Mouse (Mus musculus): ENCODE results near the gene Rprd1b. TPM values are rescaled to one million over a fixed set of nuclear protein-coding genes. Genes with fewer than 3 reads are reported as not detected.

Rprd1b gene
- polyA plus RNA-seq, 1 experiment, result not detected

DNA sequence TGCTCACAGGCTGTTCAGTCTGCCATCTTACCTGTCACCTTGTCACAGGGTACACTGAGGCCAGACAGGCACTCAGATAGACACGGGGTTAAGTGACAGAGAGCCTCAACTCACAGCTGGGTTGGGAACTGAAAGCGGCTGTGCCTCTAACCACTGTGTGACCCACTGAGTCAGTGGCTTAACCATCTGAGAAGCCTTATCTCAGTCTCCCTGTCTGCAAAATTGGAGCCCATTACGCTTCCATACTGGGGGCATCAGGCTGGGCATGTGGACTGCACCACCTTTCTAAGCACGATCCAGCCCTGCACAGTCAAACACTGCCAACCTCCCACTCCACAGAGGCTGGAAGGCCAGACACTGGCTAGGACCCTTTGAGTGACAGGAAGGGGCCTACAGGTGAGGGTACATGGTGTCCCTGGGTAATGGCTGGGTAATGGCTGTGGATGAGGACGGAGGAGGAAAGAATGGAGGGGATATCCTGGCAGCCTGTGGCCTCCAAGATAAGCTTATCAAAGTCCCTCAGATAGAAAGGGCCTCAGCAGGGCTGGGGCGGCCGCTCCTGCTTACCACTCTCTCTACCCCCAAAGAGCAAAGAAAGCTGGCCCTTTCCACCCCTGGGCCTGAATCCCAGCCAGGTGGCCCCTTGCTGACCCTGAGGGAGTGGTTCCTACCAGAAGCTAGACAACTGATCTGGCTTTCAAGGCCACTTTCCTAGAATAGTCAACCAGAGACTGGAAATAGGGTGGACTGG lies 113.6 kb downstream of the Rprd1b start:
- H3K27ac ChIP-seq (ENCODE audit: insufficient read depth, low read depth, low read length), result no peak overlapping the region
- TF ChIP-seq CTCF (IDR thresholded peaks at IDR 0.05; ENCODE audit: insufficient read depth, low read depth, low read length) (no peak), POLR2A (IDR thresholded peaks at IDR 0.05; ENCODE audit: insufficient read depth, low read depth, low read length) (no peak)
- peaks cover 39% of the 10 kb centered on the region for H3K4me1 ChIP-seq (ENCODE audit: control insufficient read depth, insufficient read depth, low read length)
- no peak overlapping the region for H3K4me3 ChIP-seq (ENCODE audit: insufficient read depth, low read depth, low read length)
- WGBS, result 93% methylated on average over 7 of the region's 7 CpGs

DNA sequence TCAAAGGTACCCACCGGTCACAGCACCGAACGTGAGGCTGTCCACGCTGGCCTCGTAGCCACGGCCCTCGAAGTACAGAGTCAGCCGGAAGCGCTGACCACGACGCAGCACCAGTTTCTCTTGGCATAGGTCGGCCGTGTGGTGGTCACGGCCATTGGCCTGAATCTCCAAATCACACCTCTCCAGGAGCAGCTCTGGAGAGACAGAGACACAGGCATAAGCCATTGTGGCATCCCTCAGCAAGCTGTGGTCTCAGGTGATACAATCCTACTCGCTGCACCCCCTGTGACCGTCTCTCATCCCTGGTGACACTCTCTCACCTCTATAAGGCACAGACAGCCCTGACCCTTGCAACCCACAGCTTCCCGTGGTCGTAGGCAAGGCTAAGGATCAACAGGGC lies 114.7 kb downstream of the Rprd1b start:
- no peak overlapping the region for H3K27ac ChIP-seq (ENCODE audit: insufficient read depth, low read depth, low read length)
- no peak overlapping the region for H3K4me3 ChIP-seq (ENCODE audit: insufficient read depth, low read depth, low read length)
- TF ChIP-seq CTCF (IDR thresholded peaks at IDR 0.05; ENCODE audit: insufficient read depth, low read depth, low read length) (no peak), POLR2A (IDR thresholded peaks at IDR 0.05; ENCODE audit: insufficient read depth, low read depth, low read length) (no peak)
- H3K4me1 ChIP-seq (ENCODE audit: control insufficient read depth, insufficient read depth, low read length), result peaks cover 35% of the 10 kb centered on the region
- 97% methylated on average over 18 of the region's 18 CpGs for WGBS

- H3K4me3 ChIP-seq (ENCODE audit: insufficient read depth, low read depth, low read length), result no peak overlapping the region
- no peak for TF ChIP-seq POLR2A (IDR thresholded peaks at IDR 0.05; ENCODE audit: insufficient read depth, low read depth, low read length)
- no peak for TF ChIP-seq CTCF (IDR thresholded peaks at IDR 0.05; ENCODE audit: insufficient read depth, low read depth, low read length)
- peaks cover 30% of the 10 kb centered on the region for H3K4me1 ChIP-seq (ENCODE audit: control insufficient read depth, insufficient read depth, low read length)
- 87% methylated on average over 3 of the region's 3 CpGs for WGBS
- H3K27ac ChIP-seq (ENCODE audit: insufficient read depth, low read depth, low read length), result no peak overlapping the region
Observed at GRCm38 (mm10) chr2:158143816-158144215, 115.5 kb downstream of the Rprd1b start.

DNA sequence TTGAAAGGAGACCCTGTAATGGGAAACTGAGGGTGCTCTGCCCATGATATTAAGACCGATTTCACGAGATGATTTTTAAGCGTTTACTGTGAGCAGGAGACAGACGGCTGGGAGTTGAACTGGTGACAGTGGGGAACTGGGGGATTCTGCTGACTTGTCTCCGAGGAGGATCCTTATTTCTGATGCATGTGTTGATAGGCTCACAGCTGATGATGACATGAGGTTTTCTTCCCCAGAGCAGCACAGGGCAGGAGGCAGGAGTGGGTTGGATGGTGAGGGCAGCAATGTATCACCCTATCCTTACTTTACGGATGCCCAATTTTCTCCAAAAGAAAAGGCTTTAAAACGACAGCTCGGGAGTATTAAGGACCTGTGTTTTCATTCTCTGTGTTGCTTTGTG lies 116.0 kb downstream of the Rprd1b start:
- no peak overlapping the region for H3K27ac ChIP-seq (ENCODE audit: insufficient read depth, low read depth, low read length)
- H3K4me1 ChIP-seq (ENCODE audit: control insufficient read depth, insufficient read depth, low read length), result peaks cover 26% of the 10 kb centered on the region
- WGBS, result 78% methylated on average over 8 of the region's 8 CpGs
- H3K4me3 ChIP-seq (ENCODE audit: insufficient read depth, low read depth, low read length), result no peak overlapping the region
- no peak for TF ChIP-seq POLR2A (IDR thresholded peaks at IDR 0.05; ENCODE audit: insufficient read depth, low read depth, low read length)
- no peak for TF ChIP-seq CTCF (IDR thresholded peaks at IDR 0.05; ENCODE audit: insufficient read depth, low read depth, low read length)

DNA sequence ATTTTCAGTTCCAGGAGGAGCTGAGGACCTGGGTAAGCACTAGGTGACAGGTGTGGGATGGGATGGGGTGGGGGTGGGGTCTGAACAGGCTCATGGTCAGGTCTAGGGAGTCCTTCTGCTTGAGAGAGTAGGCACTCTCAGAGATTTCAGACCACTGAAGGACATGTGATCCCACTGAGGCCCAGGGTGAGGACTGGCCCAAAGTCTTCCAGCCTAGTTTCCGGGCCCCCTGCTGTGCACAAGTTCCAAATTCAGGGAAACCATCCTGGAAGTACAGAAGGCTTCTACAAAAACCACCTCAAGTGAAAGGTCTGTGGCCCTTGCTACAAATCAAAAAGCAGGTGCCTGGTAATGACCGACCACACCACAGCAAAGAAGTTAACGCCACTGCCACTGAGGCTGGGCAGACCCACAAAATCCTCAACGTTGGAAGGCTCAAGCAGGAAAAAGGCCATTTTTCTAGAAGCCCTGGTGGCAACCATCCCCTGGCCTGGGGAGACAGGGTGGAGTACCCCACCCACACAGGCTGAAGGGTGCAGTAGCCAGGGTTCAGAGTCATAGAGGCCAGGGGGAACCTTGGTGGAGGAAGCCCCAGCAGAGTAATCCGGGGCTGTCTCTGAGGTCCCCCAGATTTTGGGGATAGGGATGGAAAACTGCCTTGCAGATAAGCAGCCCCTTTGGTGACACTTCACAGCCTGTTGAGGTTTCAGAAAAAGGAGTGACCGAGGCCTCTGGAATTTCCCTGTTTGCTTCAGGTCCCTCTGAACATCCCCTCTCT lies 116.6 kb downstream of the Rprd1b start:
- H3K4me1 ChIP-seq (ENCODE audit: control insufficient read depth, insufficient read depth, low read length), result peaks cover 20% of the 10 kb centered on the region
- WGBS, result 92% methylated on average over 6 of the region's 6 CpGs
- no peak overlapping the region for H3K4me3 ChIP-seq (ENCODE audit: insufficient read depth, low read depth, low read length)
- no peak overlapping the region for H3K27ac ChIP-seq (ENCODE audit: insufficient read depth, low read depth, low read length)
- TF ChIP-seq POLR2A (IDR thresholded peaks at IDR 0.05; ENCODE audit: insufficient read depth, low read depth, low read length) (no peak), CTCF (IDR thresholded peaks at IDR 0.05; ENCODE audit: insufficient read depth, low read depth, low read length) (no peak)

DNA sequence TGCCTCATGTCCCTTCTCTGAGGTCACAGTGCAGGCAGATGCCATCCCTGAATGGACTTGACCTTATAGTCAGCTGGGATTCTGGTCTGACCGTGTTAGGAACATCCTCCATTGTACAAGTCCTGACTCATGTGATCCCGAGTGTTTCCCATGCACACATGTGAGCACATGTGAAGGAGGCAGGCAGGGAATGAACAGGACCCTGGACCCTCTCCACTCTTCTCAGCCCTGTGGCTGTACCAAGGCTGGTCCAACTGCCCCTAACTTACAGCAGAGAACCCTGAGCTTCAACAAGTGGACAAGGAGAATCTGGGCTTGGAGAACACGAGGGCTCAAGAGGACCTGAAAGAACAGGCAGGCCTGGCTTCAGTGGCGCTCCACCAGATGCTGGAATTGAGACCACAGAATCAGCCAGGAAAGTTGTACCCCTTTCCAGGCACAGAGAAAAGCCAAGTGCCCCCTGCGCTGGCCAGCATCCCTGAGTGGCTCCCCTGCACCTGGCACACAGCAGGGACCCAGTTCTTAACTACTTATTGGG lies 117.3 kb downstream of the Rprd1b start:
- Histone ChIP-seq H3K4me1 (ENCODE audit: control insufficient read depth, insufficient read depth, low read length) (peaks cover 15% of the 10 kb centered on the region), H3K27ac (ENCODE audit: insufficient read depth, low read depth, low read length) (no peak overlapping the region), H3K4me3 (ENCODE audit: insufficient read depth, low read depth, low read length) (0 out of 2 replicates have a peak overlapping the region, but pooled peaks have one; percentile 37)
- 87% methylated on average over 5 of the region's 5 CpGs for WGBS
- TF ChIP-seq POLR2A (IDR thresholded peaks at IDR 0.05; ENCODE audit: insufficient read depth, low read depth, low read length) (no peak), CTCF (IDR thresholded peaks at IDR 0.05; ENCODE audit: insufficient read depth, low read depth, low read length) (no peak)

DNA sequence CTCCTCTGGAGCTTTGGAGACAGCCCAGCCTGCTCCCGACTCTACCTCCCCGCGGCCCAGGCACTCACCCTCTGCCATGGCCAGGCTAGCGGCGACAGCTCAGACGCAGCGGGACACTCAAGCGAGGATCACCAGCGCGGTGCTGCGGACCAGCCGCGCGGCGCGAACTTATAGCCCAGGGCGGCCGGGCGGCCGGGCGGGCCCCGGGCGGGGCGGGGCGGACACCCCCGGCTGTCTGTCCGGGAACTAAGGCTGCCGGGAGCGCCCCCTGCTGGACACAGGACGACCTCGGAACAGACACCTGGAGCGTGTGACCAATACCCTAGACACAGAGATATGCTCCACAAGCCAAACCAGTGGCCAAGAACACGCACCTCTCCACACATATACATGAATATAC lies 117.9 kb downstream of the Rprd1b start, which contains the start of gene Tgm2:
Gene Tgm2, minus strand, starts transcription at position 214 of the 400 bp plus-strand sequence.
- Histone ChIP-seq H3K27ac (ENCODE audit: insufficient read depth, low read depth, low read length) (no peak within 1 kb of the TSS), H3K4me1 (ENCODE audit: control insufficient read depth, insufficient read depth, low read length) (peaks cover 8% of the 10 kb centered on the region), H3K4me3 (ENCODE audit: insufficient read depth, low read depth, low read length) (peak within 1 kb of the TSS; percentile 37)
- TF ChIP-seq POLR2A (IDR thresholded peaks at IDR 0.05; ENCODE audit: insufficient read depth, low read depth, low read length), result no peak
- peak; percentile 66; the same call in 1 of the 2 replicates for TF ChIP-seq CTCF (IDR thresholded peaks at IDR 0.05; ENCODE audit: insufficient read depth, low read depth, low read length)
- 9% methylated on average over 33 of the region's 33 CpGs for WGBS

DNA sequence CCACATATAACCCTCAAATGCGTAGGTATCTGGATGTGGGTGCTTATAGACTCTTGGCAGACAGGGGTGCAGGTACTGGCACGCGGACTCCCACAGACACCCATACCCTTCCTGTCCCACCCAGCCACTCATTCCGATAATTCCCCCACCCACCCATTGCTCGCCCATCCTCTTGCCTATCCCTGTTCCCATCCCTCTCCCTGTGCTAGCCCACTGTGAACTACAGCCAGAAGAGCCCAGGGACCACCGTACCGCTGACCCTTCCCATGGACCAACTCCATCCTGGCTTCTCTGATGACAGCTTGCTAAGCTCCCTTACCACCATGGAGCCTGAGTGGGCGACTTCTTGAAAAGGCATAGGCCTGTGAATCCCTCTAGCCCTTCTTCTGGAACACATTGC lies 118.7 kb downstream of the Rprd1b start:
- Histone ChIP-seq H3K4me1 (ENCODE audit: control insufficient read depth, insufficient read depth, low read length) (peaks cover 7% of the 10 kb centered on the region), H3K27ac (ENCODE audit: insufficient read depth, low read depth, low read length) (no peak overlapping the region), H3K4me3 (ENCODE audit: insufficient read depth, low read depth, low read length) (no peak overlapping the region)
- 96% methylated on average over 8 of the region's 8 CpGs for WGBS
- no peak for TF ChIP-seq CTCF (IDR thresholded peaks at IDR 0.05; ENCODE audit: insufficient read depth, low read depth, low read length)
- no peak for TF ChIP-seq POLR2A (IDR thresholded peaks at IDR 0.05; ENCODE audit: insufficient read depth, low read depth, low read length)

DNA sequence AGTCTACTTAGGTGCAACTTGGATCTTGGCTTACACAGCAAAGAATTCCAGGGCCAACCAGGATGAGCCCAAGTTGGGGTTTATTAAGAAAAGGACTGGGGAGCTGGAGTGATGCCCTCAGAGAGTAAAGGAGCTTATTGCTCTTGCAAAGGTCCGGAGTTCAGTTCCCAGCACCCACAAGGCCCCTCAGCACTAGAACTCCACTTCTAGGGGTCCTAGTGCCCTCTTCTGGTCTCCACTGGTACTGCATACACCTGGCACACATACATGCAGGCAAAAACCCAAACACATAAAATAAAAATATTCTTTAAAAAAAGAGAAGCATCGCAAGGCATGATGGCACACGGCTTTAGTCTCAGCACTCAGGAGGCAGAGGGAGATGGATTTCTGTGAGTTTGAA lies 122.8 kb downstream of the Rprd1b start:
- Histone ChIP-seq H3K4me1 (ENCODE audit: control insufficient read depth, insufficient read depth, low read length) (peaks cover 12% of the 10 kb centered on the region), H3K4me3 (ENCODE audit: insufficient read depth, low read depth, low read length) (no peak overlapping the region), H3K27ac (ENCODE audit: insufficient read depth, low read depth, low read length) (no peak overlapping the region)
- WGBS, result 98% methylated on average over 3 of the region's 3 CpGs
- TF ChIP-seq CTCF (IDR thresholded peaks at IDR 0.05; ENCODE audit: insufficient read depth, low read depth, low read length), result no peak
- TF ChIP-seq POLR2A (IDR thresholded peaks at IDR 0.05; ENCODE audit: insufficient read depth, low read depth, low read length), result no peak
